Mouse (Mus musculus) G1E (cell line): ENCODE results near the gene Ripor2. TPM values are rescaled to one million over a fixed set of nuclear protein-coding genes. Genes with fewer than 3 reads are reported as not detected.
"Not testable (repeated sequence)": the region's sequence is repeated elsewhere in the genome, so short reads cannot be mapped to it uniquely, and the experiment has no call there.

Experiments used
- ATAC-seq: 2 replicates; pipeline ENCODE4 v1.8.0; 2016; ENCODE audit warnings: mild to moderate bottlenecking; ENCODE audit not compliant: insufficient number of reproducible peaks, poor library complexity, low FRiP score, severe bottlenecking; ENCODE audit errors: extremely low read depth
- DNase-seq: peaks from one replicate; pipeline ENCODE4 v3.0.0; 2012; ENCODE audit warnings: low spot score
- H3K27me3 ChIP-seq: 2 replicates; pipeline ENCODE4 v1.6.1; 2012; ENCODE audit warnings: mild to moderate bottlenecking, low read length, inconsistent platforms; ENCODE audit not compliant: insufficient read depth
- H3K36me3 ChIP-seq: replicated peaks from 2 replicates; pipeline ENCODE3; 2012; ENCODE audit warnings: mild to moderate bottlenecking, inconsistent platforms
- H3K4me1 ChIP-seq: 2 replicates; pipeline ENCODE4 v1.6.1; 2012; ENCODE audit warnings: low read depth, low read length, inconsistent platforms, mixed read lengths; ENCODE audit not compliant: insufficient read depth
- H3K4me3 ChIP-seq: 2 replicates; pipeline ENCODE4 v1.5.1; 2012; ENCODE audit warnings: low read depth, mild to moderate bottlenecking, inconsistent platforms, low read length, moderate library complexity, mixed read lengths
- H3K9me3 ChIP-seq: replicated peaks from 2 replicates; pipeline ENCODE4 v1.6.1; 2012; ENCODE audit warnings: inconsistent platforms
- CTCF ChIP-seq: IDR thresholded peaks from 2 replicates; pipeline ENCODE4 v1.5.1; 2012; ENCODE audit warnings: low read depth, low read length, inconsistent platforms, mixed read lengths
- GATA1 ChIP-seq: IDR thresholded peaks from 2 replicates; pipeline ENCODE4 v1.6.1; 2012; ENCODE audit warnings: borderline replicate concordance, low read length, inconsistent platforms, mixed read lengths
- GATA2 ChIP-seq: IDR thresholded peaks from 2 replicates; pipeline ENCODE4 v1.6.1; 2012; ENCODE audit warnings: low read depth, low read length, inconsistent platforms, borderline replicate concordance
- POLR2AphosphoS5 ChIP-seq: IDR thresholded peaks from 2 replicates; pipeline ENCODE4 v1.6.1; 2012; ENCODE audit warnings: low read depth, low read length, inconsistent platforms; ENCODE audit not compliant: insufficient replicate concordance
- TAL1 ChIP-seq: conservative IDR thresholded peaks from 2 replicates; pipeline ENCODE4 v1.6.1; 2012; ENCODE audit warnings: low read depth, low read length, inconsistent platforms, mixed read lengths
- polyA plus RNA-seq: library from polyadenylated mRNA; stranded (reverse); fragments of >175 nt; gene quantifications from 2 replicates; pipeline ENCODE4 v1.2.3, GENCODE M21; 2012
- total RNA-seq, 2 experiments: library from RNA; stranded (forward) in 1 of 2; stranded (reverse) in 1 of 2; fragments of 200-1000 nt in 1 of 2; fragments of >200 nt in 1 of 2; fragmentation: Nextera tagmentation in 1 of 2; gene quantifications; 2 replicates each; pipeline ENCODE4 v1.2.3; 2014 to 2017

Ripor2 gene
- total and polyA plus RNA-seq, 3 experiments, result 0.27 TPM; not detected in 2

DNA sequence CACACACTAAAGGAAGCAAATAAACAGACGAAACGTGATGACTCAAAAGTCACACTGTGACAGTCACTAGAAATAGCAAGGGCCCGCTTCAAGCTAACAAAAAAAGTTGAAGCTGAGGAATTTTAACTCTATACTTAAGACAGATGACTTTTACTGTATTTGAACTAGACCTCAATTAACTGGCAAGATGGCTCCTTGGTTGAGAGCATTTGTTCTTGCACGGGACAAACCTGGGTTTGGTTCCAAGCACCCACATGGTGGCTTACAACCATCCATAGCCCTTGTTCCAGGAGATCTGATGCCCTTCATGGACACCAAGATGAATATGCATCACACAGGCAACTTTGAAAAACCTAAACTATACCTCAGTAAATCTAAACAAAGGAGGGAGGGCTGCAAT lies 180.3 kb downstream of the Ripor2 start:
- ATAC-seq (no peak), DNase-seq (no peak)
- H3K36me3 ChIP-seq, result peaks cover 35% of the 10 kb centered on the region
- no peaks in the 10 kb centered on the region for H3K27me3 ChIP-seq
- H3K4me1 ChIP-seq, result peaks cover 44% of the 10 kb centered on the region
- TF ChIP-seq POLR2AphosphoS5 (no peak), CTCF (no peak), TAL1 (no peak), GATA1 (no peak), GATA2 (no peak)
- H3K4me3 ChIP-seq, result peak overlapping the region; percentile 93
- no peaks in the 10 kb centered on the region for H3K9me3 ChIP-seq

GRCm38 (mm10) chr13:24767809-24768208 lies 185.8 kb downstream of the Ripor2 start:
- not testable (repeated sequence) for H3K27me3 ChIP-seq, H3K4me1 ChIP-seq, DNase-seq, H3K9me3 ChIP-seq, ATAC-seq, H3K36me3 ChIP-seq, H3K4me3 ChIP-seq

DNA sequence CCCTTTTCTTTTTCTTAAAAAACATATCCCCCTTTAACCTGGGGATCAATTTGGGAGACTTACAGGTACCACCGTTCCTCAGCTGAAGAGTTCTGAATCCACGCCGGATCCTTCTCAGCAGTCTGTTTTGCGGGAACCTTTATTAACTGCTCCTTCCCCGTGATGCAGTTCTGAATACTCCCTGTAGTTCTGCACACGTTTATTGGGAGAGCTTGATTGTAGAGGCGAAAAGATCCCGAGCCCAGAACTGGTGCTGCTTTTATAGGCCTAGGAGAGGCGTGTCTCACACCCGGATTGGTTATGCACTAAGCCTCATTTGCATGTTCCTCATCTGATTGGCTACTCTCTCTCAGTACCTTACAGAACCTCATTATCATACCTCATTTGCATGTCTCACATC lies 189.5 kb downstream of the Ripor2 start:
- not testable (repeated sequence) for H3K4me1 ChIP-seq, DNase-seq, H3K4me3 ChIP-seq, ATAC-seq, H3K36me3 ChIP-seq, H3K27me3 ChIP-seq, H3K9me3 ChIP-seq

- Histone ChIP-seq H3K27me3 (peaks cover 25% of the 10 kb centered on the region), H3K4me1 (peaks cover 2% of the 10 kb centered on the region; the same call in 1 of the 2 replicates), H3K36me3 (no peaks in the 10 kb centered on the region), H3K9me3 (no peaks in the 10 kb centered on the region), H3K4me3 (no peak overlapping the region)
- peak; percentile 25 for DNase-seq
- peak; percentile 45 for ATAC-seq
- TF ChIP-seq CTCF (peak; percentile 89), GATA1 (no peak), TAL1 (no peak)
Observed at GRCm38 (mm10) chr13:24776146-24776844, 194.3 kb downstream of the Ripor2 start.

GRCm38 (mm10) chr13:24778026-24778425 lies 196.0 kb downstream of the Ripor2 start:
- no peaks in the 10 kb centered on the region for H3K9me3 ChIP-seq
- TF ChIP-seq POLR2AphosphoS5 (no peak), CTCF (no peak), GATA2 (no peak), GATA1 (no peak), TAL1 (no peak)
- peaks cover 31% of the 10 kb centered on the region for H3K27me3 ChIP-seq
- ATAC-seq (no peak), DNase-seq (no peak)
- H3K36me3 ChIP-seq, result no peaks in the 10 kb centered on the region
- peaks cover 2% of the 10 kb centered on the region; the same call in 1 of the 2 replicates for H3K4me1 ChIP-seq
- H3K4me3 ChIP-seq, result no peak overlapping the region

DNA sequence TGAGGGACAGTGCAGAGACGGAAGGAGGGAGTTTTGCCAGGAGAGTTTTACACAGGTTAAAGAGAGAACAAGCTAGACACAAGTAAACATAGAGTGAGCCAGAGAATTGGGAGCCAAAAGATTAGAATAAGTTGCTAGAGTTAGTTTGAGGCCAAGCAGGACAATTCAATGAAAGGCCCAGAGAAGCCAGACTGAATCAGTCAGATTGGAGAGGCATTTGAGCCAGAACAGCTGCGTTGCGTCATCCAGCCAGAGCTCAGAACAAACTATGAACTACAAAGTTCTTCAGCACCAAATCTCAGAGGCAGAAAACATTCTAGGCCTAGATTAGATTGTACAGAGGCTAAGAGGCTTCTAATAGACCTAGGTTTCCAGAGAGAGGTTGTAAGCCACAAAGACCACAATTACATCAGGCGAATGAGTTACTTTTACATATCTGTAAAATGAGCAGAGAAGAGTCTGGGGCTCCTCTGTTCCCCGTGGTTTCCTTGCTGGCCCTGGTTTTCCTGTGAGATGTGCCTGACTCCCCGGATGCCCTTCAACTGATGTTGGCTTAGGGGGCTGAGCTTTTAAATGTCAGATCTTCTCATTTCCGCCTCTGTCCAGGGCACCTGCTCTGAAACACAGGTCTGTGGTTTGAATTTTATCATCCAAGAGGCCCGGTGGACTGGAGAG lies 196.9 kb downstream of the Ripor2 start:
- no peak overlapping the region for H3K4me3 ChIP-seq
- H3K27me3 ChIP-seq, result peaks cover 31% of the 10 kb centered on the region
- no peaks in the 10 kb centered on the region for H3K36me3 ChIP-seq
- no peak for ATAC-seq
- H3K9me3 ChIP-seq, result no peaks in the 10 kb centered on the region
- DNase-seq, result no peak
- no peak for TF ChIP-seq POLR2AphosphoS5
- no peak for TF ChIP-seq GATA2
- H3K4me1 ChIP-seq, result peaks cover 2% of the 10 kb centered on the region; the same call in 1 of the 2 replicates

DNA sequence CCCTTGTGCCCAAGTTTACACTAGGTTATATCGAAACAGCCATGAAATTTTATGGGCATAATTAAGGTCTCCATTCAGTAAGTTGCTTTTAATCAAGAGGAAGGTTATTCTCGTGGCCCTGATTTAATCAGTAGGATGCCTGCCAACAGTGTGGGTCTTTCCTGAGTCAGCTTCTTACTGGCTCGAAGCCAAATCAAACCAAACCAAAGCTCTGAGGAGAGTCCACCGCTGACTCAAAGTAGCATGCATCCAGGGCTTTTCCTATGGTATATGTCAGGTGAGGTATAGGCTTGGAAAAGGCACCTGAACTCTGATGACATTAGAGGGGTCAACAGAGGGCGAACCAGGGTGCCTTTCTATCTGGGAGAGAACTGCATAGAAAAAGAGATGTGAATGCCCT lies 199.9 kb downstream of the Ripor2 start:
- TF ChIP-seq POLR2AphosphoS5 (no peak), CTCF (no peak), GATA2 (no peak), TAL1 (no peak), GATA1 (no peak)
- Histone ChIP-seq H3K4me1 (peaks cover 7% of the 10 kb centered on the region), H3K36me3 (no peaks in the 10 kb centered on the region), H3K27me3 (peaks cover 49% of the 10 kb centered on the region), H3K9me3 (no peaks in the 10 kb centered on the region), H3K4me3 (no peak overlapping the region)
- ATAC-seq (no peak), DNase-seq (no peak)

Other genes with a start within 250 kb of the Ripor2 start
- not detected in 2 replicates for gene Armh2, start 159.0 kb downstream of the Ripor2 start, total RNA-seq (2014; fragmentation: Nextera tagmentation)
- gene Armh2, start 159.0 kb downstream of the Ripor2 start, total RNA-seq (2017), result 0.22 and 0.23 TPM in 2 replicates
- not detected in 2 replicates for gene Armh2, start 159.0 kb downstream of the Ripor2 start, polyA plus RNA-seq
- gene Gmnn, start 179.7 kb downstream of the Ripor2 start, total RNA-seq (2014; fragmentation: Nextera tagmentation), result 51.1 and 57.2 TPM in 2 replicates
- gene Gmnn, start 179.7 kb downstream of the Ripor2 start, total RNA-seq (2017), result 277 and 295 TPM in 2 replicates
- 9.7 and 18.8 TPM in 2 replicates for gene Gmnn, start 179.7 kb downstream of the Ripor2 start, polyA plus RNA-seq
- 121 and 168 TPM in 2 replicates for gene BC005537, start 219.5 kb downstream of the Ripor2 start, total RNA-seq (2014; fragmentation: Nextera tagmentation)
- 47.1 and 51.4 TPM in 2 replicates for gene BC005537, start 219.5 kb downstream of the Ripor2 start, total RNA-seq (2017)
- 61.7 and 75.4 TPM in 2 replicates for gene BC005537, start 219.5 kb downstream of the Ripor2 start, polyA plus RNA-seq
- 134 TPM in 2 replicates for gene Acot13, start 249.4 kb downstream of the Ripor2 start, total RNA-seq (2014; fragmentation: Nextera tagmentation)
- 105 and 110 TPM in 2 replicates for gene Acot13, start 249.4 kb downstream of the Ripor2 start, total RNA-seq (2017)
- 59.2 and 59.6 TPM in 2 replicates for gene Acot13, start 249.4 kb downstream of the Ripor2 start, polyA plus RNA-seq
- gene Tdp2, start 249.5 kb downstream of the Ripor2 start, total RNA-seq (2014; fragmentation: Nextera tagmentation), result 84.6 and 95.5 TPM in 2 replicates
- gene Tdp2, start 249.5 kb downstream of the Ripor2 start, total RNA-seq (2017), result 88.5 and 89.3 TPM in 2 replicates
- 49.6 and 77.6 TPM in 2 replicates for gene Tdp2, start 249.5 kb downstream of the Ripor2 start, polyA plus RNA-seq